Mouse (Mus musculus): ENCODE results near the gene Arhgef5.

DNA sequence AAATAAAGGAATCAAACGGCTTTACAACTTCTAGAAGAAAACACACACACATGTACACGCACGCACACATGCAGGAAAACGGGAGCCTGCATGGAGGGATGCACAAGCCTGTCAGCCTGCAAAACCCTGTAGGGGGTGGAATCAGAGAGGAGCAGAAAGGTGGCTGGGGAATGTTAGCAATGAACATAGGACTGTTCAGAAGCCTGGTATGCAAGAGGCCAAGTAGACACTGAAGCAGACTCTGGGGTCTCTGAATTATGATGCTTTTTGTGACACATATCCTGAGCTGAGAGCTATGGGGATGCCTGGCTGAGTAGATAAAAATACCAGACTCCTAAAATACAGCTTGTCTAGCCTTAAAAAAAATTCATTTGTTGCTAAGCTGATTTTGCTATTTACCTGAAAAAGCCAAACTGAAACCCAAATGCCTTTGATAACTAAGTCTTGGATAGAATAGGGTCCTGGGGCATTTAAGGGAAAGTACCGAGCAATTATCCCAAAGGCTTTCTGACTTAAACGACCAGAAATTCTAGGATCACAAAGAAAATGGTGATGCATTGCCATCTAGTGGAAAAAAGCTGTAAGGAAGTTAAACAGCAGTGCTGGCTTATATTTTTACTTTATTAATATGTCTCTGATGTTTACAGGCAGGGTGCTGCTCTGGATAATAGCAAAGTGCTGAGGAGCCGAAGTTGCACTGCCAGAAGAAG, 31.6 kb downstream of the Arhgef5 start:
- TF ChIP-seq POLR2A (IDR thresholded peaks at IDR 0.05; ENCODE audit: insufficient read length, low read depth) (no peak), USF1 (IDR thresholded peaks at IDR 0.05; ENCODE audit: low read depth) (no peak)
